Mouse (Mus musculus): Measurements from ENCODE around the gene Actr2. TPM values are rescaled to one million over a fixed set of nuclear protein-coding genes. Genes with fewer than 3 reads are reported as not detected.

Gene Actr2
- 50.5 TPM for polyA plus RNA-seq (2014; fragmentation: Illumina TruSeq; extraction: RNeasy Lipid Tissue Mini Kit (QIAGEN cat#74804); ENCODE audit: low read depth, low replicate concordance)

DNA sequence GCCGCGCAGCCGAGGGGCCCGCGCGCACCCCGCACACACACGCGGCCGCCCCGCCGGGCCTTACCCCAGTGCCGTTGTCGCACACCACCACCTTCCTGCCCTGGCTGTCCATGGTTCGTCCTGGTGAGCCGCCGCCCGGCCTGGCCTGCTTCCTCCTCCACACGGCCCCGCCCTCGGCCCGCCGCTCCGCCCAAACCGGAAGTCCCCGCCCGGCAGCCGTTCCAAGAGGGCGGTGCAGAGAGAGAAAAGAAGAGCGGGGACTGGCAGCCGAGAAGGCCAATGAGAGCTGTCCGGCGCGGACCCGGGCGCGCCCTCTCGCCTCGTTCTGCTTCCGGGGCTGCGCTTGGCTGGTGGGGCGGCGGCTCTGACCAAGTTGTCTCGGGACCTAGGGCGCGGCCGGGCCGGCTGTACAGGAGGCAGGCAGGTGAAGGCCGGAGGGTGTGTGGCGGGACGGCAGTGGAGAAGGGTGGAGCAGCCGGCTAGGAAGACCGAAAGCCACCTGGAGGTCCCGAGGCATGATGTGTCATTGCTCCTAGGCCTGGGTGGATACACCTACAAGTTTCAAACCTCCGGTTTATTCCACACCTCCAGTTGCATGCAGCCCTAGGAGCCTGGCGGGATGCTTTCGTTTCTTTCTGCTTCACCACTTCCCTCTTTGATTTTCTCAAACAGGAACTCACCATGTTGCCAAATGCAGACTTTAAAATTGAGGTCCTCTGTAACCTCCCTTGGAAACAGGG, at the start of gene Actr2:
Gene Actr2, minus strand, starts transcription at position 173 of the 740 bp plus-strand sequence.

Other genes starting within 250 kb of the Actr2 start
- gene Spred2, start 188.5 kb downstream of the Actr2 start, polyA plus RNA-seq (2014; fragmentation: Illumina TruSeq; extraction: RNeasy Lipid Tissue Mini Kit (QIAGEN cat#74804); ENCODE audit: low read depth, low replicate concordance), result 15.7 TPM
- gene Rab1a, start 88.5 kb upstream of the Actr2 start, polyA plus RNA-seq (2014; fragmentation: Illumina TruSeq; extraction: RNeasy Lipid Tissue Mini Kit (QIAGEN cat#74804); ENCODE audit: low read depth, low replicate concordance), result 125 TPM
- gene Cep68, start 136.5 kb upstream of the Actr2 start, polyA plus RNA-seq (2014; fragmentation: Illumina TruSeq; extraction: RNeasy Lipid Tissue Mini Kit (QIAGEN cat#74804); ENCODE audit: low read depth, low replicate concordance), result 35.6 TPM
- 1.6 TPM for gene Slc1a4, start 219.8 kb upstream of the Actr2 start, polyA plus RNA-seq (2014; fragmentation: Illumina TruSeq; extraction: RNeasy Lipid Tissue Mini Kit (QIAGEN cat#74804); ENCODE audit: low read depth, low replicate concordance)